Mouse (Mus musculus) spleen, adult 12 weeks (tissue): Measurements from ENCODE around the gene Spef1.

ENCODE experiments used
- DNase-seq: peaks from one replicate; pipeline ENCODE4 v3.0.0; 2022; ENCODE audit warnings: low spot score

Gene Spef1

GRCm38 (mm10) chr2:131174700-131175099, 12.4 kb downstream of the Spef1 start:
- DNase-seq, result peak; percentile 40

- no peak for DNase-seq
Measured at GRCm38 (mm10) chr2:131172322-131172721, 14.8 kb downstream of the Spef1 start.

DNA sequence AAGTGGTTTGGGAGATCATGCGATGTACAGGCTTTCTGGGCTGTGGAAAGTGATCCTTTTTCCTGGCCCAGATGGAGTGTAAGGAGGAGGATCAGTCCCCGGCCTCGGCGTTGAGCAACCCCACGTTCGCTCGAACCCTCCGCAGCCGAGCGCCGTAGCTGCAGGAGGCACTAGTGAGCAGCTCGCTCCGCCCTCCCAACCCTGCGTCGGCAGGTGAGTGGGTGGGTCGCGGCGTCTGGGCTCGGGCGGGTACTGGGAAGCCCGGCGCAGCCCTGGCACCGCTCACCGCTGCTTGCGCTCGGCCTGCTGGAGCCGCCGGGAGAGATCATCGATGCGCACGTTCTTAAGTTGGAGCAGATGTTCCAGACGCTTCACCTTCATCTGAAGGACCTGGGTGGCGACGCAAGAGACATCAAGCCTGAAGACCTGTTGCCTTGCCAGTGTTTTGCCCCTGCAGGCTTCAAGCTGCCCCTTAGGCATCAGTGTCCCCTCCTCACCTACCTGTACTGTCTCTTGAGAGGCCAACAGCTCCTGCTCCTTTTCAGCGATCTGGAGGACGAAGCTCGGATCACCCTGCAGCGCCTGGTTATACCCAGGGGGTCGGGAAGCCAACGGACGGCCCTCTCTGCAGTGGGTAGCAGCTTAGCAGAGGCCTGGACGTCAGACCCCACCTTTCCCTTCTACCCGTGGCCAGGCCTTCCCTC, 15.5 kb downstream of the Spef1 start:
- no peak for DNase-seq

DNA sequence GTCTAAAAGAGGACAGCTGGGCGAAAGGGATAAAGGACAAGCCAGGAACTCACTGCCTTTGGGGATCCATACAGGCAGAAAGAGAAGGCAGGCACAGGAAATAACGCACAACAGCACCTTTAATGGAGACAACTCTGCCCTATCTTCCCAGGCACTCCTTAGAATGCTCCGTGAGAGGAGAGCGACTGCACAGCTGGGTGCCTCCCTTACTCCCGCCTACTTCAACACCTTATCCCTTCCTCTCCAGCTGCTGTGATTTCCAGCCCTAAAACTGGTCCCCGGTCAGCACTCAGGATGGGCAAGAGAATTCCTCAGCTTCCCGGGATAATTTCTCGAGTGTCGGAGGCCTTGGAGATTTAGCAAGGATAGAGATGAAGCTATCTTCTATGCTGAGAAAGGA, 16.1 kb downstream of the Spef1 start:
- no peak for DNase-seq

- no peak for DNase-seq
Measured at GRCm38 (mm10) chr2:131168914-131169313, 18.2 kb downstream of the Spef1 start.

- DNase-seq, result no peak
Measured at GRCm38 (mm10) chr2:131167984-131168383, 19.1 kb downstream of the Spef1 start.

DNA sequence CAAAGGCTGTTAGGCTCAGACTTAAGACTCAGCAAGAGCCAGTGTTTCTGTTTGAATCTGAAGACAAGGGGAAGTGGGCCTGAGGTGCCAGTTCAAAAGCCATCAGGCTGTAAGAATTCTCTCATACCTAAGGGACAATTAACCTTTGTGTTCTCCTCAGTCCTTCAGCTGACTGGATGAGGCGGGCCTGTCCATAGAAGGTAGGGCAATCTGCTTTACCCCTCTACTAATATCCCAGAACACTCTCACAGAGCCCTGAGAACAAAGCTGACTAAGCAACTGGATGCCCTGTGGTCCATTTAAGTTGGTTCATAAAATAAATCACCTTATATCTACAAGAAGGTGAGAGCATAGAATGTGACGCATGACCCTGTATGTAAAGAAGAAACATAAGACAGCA, 20.9 kb downstream of the Spef1 start:
- DNase-seq, result no peak

DNA sequence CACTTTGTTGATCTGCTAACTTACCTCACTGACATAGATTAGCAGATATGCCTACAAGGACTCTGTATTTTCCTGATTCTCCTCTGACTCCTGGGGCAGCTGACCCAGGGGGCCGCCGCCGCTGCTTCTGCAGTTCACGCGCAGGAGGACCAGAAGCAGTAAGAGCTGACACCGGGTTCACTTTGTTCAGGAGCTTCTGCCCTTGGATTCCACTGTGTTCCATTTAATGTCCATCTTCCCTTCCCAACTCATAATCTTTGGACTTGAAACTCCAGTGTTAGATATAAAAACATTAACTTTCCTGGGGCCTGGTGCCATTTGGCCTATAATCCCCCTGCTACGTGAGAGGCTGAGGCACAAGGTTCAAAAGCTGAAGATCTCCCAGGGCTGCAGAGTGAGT, 23.2 kb downstream of the Spef1 start:
- DNase-seq, result no peak

DNA sequence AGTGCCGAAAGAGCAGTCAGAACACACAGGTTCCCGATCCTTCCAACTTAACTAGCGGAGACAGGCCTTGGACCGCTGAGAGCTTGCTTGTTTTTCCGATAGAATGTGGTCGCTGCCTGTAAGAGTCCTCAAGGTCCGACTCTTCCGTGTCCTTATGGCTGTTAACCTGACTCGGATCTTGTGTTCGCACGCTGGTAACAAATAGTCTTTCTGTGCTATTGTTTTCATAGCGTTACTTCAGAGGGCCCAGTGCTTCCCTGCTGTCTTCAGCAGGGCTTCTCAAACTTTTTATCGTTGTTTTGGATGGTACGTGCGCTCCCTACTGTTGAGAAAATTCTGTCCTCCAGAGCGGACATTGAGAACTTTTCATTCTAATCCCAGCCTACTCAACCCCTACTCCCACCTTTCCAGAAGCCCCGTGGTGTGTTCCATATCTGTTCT, 26.4 kb downstream of the Spef1 start:
- DNase-seq, result no peak

DNA sequence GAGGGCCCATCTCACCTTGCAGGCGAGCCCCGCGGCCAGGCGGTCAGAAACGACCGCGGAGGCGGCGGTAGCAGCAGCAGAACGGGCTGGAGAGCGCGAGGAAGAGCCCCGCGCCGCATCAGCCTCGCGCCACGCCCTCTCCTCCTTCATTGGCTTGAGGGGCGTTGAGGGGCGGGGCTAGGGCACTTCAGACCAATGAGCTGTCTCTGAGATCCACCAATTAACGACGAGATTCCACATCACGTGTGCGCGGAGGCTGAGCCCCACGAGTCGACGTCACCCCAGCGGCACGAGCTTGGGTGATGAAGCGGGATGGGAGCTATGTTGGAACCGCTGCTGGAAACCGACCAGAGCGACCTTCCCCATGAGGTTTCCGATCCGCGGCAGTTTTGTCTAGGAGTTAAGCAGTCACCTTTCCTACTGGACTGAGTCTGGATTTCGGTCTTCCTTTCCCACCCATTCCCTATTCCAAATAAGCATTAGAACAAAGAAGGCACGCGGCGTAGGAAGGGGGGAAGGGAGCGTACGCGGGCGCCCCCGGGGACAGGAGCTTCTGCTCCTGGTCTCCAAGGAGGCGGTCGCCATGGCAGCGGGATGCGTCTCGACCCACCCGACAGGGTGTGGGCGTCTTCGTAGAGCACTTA, 27.0 kb downstream of the Spef1 start, which contains the start of gene 1700037H04Rik:
1700037H04Rik (minus strand) TSS at position 144 of the 644 bp plus-strand sequence.
- peak; percentile 92 for DNase-seq

- peak; percentile 66 for DNase-seq
Measured at GRCm38 (mm10) chr2:131159491-131159910, 27.6 kb downstream of the Spef1 start.

DNA sequence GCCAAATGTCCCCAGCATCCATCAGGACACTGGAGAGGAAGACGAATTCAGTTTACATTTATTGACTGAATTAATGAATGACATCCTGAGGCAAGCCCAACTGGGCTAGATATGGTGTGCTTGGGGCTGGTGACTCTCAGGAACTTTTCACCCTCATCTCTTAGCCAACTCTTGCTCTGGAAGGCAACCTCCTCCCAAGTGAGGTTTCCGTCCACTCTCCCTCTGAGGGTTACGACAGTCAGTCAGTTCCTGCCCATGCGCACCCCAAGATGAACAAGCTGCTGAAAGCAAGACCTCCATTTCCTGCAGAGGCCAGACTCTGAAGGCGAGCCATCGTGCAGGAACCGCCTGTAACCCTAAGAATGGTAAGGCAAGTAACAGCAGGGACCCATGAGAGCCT, 30.1 kb downstream of the Spef1 start:
- DNase-seq, result no peak

GRCm38 (mm10) chr2:131154036-131154435, 33.0 kb downstream of the Spef1 start:
- DNase-seq, result no peak

DNA sequence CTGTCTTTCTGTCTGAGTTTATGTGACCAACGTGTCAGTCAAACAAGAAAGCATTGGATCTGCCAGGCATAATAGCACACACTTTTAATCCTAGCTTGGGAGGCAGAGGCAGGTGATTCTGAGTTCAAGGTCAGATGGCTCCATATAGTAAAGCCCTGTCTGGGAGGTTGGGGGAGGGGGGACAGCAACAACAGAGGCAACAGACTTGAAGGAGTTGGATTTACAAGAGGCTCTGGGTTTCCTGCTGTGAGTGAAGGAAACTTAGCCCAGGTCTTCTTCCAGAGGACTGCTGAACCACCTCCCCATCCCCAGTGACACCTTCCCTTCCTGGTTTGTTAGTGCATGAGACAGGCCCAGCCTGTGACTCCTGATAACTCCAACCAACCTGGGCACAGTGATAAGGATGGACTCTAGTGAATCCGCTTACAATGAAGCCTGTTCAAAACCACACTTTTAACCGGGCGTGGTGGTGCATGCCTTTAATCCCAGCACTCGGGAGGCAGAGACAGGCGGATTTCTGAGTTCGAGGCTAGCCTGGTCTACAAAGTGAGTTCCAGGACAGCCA, 34.8 kb downstream of the Spef1 start:
- no peak for DNase-seq

DNA sequence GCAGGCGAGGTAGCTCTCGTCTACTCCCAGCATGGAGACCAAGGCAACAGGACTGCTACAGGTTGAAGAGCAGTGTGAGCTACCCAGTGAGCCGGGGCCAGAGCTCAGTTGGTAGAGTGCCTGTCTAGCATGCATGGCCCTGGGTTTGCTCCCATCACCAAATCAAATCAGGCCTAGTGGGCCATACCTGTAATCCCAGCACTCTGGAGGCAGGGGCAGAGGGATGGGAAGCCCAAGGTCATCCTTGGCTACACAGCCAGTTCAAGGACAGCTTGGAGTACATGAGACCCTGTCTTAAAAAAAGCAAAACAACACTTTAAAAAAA, 37.9 kb downstream of the Spef1 start:
- DNase-seq, result no peak

DNA sequence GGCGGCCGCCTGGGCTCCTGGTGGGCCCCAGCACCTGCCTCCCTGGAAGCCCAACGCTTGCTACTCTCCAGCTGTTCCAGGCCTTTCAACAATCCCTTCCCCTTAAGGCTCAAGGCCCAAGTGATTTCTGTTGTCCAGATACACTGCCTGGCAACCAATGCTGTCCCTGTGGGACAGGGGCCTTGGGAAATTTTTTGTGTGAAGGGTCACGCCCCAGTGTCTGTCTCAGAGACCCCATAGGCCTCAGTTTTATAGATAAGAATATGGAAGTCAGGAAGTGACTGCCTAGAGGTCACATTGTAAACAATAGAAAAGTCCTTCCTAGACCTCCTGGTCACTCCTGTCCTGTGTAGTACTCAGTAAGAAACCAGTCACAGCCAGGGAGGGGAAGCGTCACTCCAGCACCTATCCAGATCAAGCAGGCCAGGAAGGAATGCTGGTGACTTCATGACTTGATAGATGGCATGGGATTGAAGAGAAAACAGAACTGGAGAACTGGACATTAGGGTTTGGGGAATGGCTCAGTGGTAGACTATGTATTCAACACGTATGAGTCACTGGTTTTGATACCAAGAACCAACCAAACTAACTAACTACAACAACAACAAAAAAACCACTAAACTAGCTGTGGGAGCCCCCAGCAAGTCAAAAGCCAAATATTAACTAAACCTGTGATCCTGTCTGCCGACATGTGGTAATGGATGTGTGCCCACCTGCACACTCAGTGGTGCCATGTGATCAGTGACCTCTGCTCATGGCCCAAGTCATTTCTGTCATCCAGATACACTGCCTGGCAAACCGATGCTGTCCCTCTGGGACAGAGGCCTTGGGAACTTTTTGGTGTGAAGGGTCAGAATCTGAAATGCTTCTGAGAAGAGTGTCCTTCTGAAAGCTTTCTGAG, 38.5 kb downstream of the Spef1 start:
- no peak for DNase-seq

- DNase-seq, result no peak
Measured at GRCm38 (mm10) chr2:131147043-131147365, 40.1 kb downstream of the Spef1 start.

GRCm38 (mm10) chr2:131146193-131147042, 40.7 kb downstream of the Spef1 start:
- DNase-seq, result no peak

DNA sequence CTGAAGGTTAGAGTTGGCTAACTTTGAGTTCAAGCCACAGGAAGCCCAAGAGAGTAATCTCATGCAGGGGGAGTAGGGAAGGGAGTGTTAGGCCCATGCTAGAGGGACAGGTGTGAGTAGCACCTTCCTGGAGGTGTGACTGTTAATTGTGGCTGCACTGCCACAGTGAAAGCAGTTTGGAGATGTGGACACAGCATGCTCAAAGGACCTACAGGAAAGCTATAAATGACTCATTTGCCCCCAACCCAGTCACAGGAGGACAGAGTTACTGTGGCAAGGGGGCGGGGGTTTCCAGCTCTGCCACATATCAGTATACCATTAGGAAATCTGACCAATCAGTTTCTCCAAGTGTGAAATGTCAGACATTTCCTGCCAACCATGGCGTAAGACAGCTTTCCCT, 41.5 kb downstream of the Spef1 start:
- DNase-seq, result no peak

DNA sequence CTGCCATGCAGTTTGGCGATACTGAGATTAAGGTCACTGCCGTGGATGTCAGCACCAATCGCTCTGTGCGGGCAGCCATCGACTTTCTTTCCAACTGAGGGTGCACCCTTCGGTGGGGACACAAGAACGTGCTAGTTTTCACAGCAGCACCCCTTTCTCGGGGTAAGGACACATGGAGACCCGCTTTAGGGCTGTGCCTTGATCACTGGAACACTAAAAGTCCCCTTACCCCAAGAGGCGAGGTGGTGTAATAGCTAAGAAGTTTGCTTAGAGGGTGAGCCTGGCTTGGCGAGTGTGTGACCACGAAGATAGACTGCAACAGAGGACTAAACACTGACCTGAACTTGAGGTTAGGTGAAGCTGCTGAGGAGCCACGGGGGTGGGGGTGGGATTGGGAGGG, 42.0 kb downstream of the Spef1 start:
- no peak for DNase-seq

GRCm38 (mm10) chr2:131143007-131143780, 43.9 kb downstream of the Spef1 start:
- no peak for DNase-seq
